Mouse (Mus musculus) forelimb bud, embryonic 11.5 days (tissue): ENCODE data around the gene Cfap73.

ENCODE experiments used
- DNase-seq: peaks from one replicate; pipeline ENCODE4 v3.0.0-alpha.2; 2012; ENCODE audit warnings: low read depth, low spot score

The Cfap73 gene

DNA sequence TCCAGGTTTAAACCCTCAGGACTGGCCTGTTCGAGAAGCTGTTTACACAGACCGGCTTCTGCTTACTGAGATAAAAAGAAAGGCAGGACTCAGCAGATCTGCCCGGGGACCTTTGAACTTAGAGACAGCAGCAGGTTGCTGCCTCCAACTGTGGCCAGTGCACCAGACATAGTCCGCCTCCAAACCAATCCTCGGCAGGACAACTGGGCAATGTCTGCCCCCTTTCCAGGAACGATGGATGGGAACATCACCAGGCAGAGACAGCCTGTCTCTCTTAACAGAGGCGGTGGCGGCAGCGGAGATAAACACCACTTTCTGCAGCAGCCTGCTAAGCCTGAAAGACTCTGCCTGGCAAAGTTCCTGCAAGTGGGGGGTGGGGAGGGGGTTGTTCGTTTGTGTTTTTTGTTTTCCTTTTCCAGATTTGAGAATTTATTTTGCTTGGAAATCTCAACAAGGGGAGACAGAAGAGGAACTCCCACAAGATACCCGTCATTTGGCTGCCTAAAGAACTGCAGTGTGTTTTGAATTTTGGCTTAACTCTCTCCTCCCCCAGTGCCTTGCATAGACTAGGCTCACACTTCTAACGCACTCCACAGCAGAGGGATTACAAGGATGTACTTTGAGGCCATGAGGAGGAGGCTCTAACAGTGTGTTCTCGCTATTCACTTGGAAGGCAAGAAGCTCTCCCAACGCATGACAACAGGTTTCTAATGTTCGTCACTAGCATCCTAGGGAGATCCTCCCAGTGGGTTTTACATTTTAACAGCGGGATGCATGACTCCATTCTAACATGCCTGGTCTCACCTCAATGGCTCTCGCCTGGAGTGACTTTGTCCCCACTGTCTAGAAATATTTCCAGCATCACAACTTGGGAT, 47.1 kb downstream of the Cfap73 start:
- no peak for DNase-seq

- DNase-seq, result no peak
Measured at GRCm38 (mm10) chr5:120584968-120585367, 49.1 kb downstream of the Cfap73 start.

DNA sequence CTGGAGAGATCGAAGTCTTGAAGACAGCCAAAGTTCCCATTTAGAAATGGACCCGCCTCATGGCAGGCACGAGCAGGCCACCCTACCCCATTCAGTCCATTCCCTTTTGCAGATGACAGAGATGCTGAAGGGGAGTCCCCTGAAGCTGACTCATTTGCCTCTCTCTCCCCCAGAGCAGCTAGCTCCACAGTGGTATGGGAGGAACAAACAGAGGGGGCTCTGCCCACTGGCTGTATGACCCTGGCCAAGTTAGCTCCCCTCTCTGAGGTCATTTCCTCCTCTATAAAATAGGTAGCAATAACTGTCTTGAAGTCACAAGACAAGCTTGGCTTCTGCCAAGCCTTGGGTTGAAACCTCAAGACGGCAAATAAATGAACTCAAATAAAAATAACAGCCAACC, 50.5 kb downstream of the Cfap73 start:
- DNase-seq, result no peak

GRCm38 (mm10) chr5:120582002-120582401, 52.0 kb downstream of the Cfap73 start:
- no peak for DNase-seq

GRCm38 (mm10) chr5:120579898-120580626, 54.0 kb downstream of the Cfap73 start:
- DNase-seq, result no peak

DNA sequence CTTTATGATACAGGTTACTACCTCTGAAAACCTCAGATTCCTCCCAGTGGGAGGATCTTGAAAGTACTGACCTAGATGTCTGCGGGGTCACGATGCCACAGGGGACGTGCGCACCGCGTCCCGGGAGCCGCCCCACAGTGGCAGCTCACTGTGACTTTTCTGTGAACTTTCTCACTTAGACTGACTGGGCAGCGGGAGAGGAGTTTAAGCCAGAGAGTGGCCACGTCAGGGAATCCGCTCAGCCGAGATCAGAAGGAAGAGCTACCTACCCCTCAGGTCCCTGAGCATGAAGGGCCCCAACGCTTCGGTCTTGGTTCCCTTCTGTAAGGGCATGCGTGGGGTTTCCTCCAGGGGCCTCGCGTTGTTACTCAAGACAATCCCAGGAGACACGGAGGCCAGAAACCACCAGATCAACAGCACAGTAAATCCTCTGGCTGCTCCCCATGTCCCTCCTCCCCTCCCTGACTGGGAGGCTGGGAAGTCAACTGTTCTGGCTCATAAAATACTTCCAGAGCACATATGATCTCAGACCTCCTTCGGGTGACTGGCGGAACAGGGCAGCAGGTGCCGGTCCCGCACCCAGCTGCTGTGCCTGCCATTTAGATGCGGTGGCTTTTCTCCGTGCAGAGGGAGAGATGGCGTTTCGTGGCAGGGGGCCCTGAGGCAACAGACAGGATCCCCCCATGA, 54.7 kb downstream of the Cfap73 start:
- peak; percentile 54 for DNase-seq

GRCm38 (mm10) chr5:120578504-120579081, 55.4 kb downstream of the Cfap73 start:
- peak; percentile 32 for DNase-seq
